In genomic region chr19:31046601-31047000, GRCm38 (mm10) we compare ENCODE assay signal across 13 mouse cellular contexts. TPM values are rescaled to one million over a fixed set of nuclear protein-coding genes. Genes with fewer than 3 reads are reported as not detected.
DNase-seq lines count a peak whose midpoint lies in the region; ATAC-seq and TF ChIP-seq lines count a peak whose summit lies in the region.
"Had no signal": no experiment of that assay in that cellular context is flagged by ENCODE, and none has a peak within 500 bp of the region (broad histone marks: within the 10 kb centered on the region; RNA-seq: fewer than 3 reads in every experiment).

No protein-coding gene starts in this region.

- H3K27ac ChIP-seq in layer of hippocampus, adult 2 months: no peak overlapping the region
- no peak overlapping the region for H3K27ac ChIP-seq in MEL (ENCODE audit: control insufficient read depth, low read depth, low read length)
- H3K27ac ChIP-seq in liver, postnatal 0 days (ENCODE audit: low read depth): no peak overlapping the region
- no peak overlapping the region for H3K27ac ChIP-seq in hindbrain, embryonic 12.5 days
- H3K27ac ChIP-seq: embryonic facial prominence, embryonic 12.5 days; limb, embryonic 15.5 days had no signal

- 90% methylated on average over 4 of the region's 4 CpGs for WGBS in liver, postnatal 0 days (ENCODE audit: insufficient replicate concordance)
- WGBS in hindbrain, embryonic 12.5 days: 93% methylated on average over 4 of the region's 4 CpGs

- H3K27me3 ChIP-seq in MEL (ENCODE audit: control insufficient read depth in 1 of 2, insufficient read depth in 2 of 2, low read length in 2 of 2): no peaks in the 10 kb centered on the region
- no peaks in the 10 kb centered on the region for H3K27me3 ChIP-seq in liver, postnatal 0 days (ENCODE audit: insufficient read depth, low read length)
- no peaks in the 10 kb centered on the region for H3K27me3 ChIP-seq in hindbrain, embryonic 12.5 days
- H3K27me3 ChIP-seq: embryonic facial prominence, embryonic 12.5 days; limb, embryonic 15.5 days had no signal

- no peak overlapping the region for H3K9ac ChIP-seq in MEL (ENCODE audit: control insufficient read depth, low read depth, low read length, poor library complexity, severe bottlenecking)
- no peak overlapping the region for H3K9ac ChIP-seq in liver, postnatal 0 days (replicated peaks)
- no peak overlapping the region for H3K9ac ChIP-seq in hindbrain, embryonic 12.5 days
- H3K9ac ChIP-seq: embryonic facial prominence, embryonic 12.5 days; limb, embryonic 15.5 days had no signal

- H3K4me3 ChIP-seq in layer of hippocampus, adult 2 months: no peak overlapping the region
- H3K4me3 ChIP-seq in MEL (ENCODE audit: control insufficient read depth in 1 of 2, insufficient read depth in 1 of 2, low read depth in 2 of 2, low read length in 2 of 2): no peak overlapping the region
- H3K4me3 ChIP-seq in liver, postnatal 0 days (ENCODE audit: low read depth, low read length): no peak overlapping the region
- no peak overlapping the region for H3K4me3 ChIP-seq in hindbrain, embryonic 12.5 days
- H3K4me3 ChIP-seq: embryonic facial prominence, embryonic 12.5 days; limb, embryonic 15.5 days had no signal

- H3K4me1 ChIP-seq in MEL (ENCODE audit: control insufficient read depth in 1 of 2, insufficient read depth in 2 of 2, low read length in 2 of 2): no peaks in the 10 kb centered on the region
- H3K4me1 ChIP-seq in liver, postnatal 0 days (ENCODE audit: insufficient read depth): no peaks in the 10 kb centered on the region
- no peaks in the 10 kb centered on the region for H3K4me1 ChIP-seq in hindbrain, embryonic 12.5 days
- H3K4me1 ChIP-seq: embryonic facial prominence, embryonic 12.5 days; limb, embryonic 15.5 days had no signal

- TF ChIP-seq CTCF in layer of hippocampus, adult 2 months (conservative IDR thresholded peaks at IDR 0.05): peak; percentile 66
- TF ChIP-seq CTCF in MEL (IDR thresholded peaks at IDR 0.05 in 2 of 3, conservative IDR thresholded peaks at IDR 0.05 in 1 of 3; ENCODE audit: control insufficient read depth in 1 of 3, insufficient read depth in 1 of 3, low read depth in 2 of 3, low read length in 3 of 3, poor library complexity in 1 of 3, severe bottlenecking in 1 of 3): peak; percentile 18 to 38 (median 27); a peak in 5 of 6 replicates
- peak; percentile 50 for TF ChIP-seq CTCF in liver, postnatal 0 days (IDR thresholded peaks at IDR 0.05; ENCODE audit: low read depth)

- DNase-seq in layer of hippocampus, adult 2 months (ENCODE audit: low spot score in 2 of 2): no peak
- DNase-seq in layer of hippocampus, postnatal 36 days: no peak
- DNase-seq in B cell, adult 2 months: peak; percentile 6 to 15
- peak; percentile 25 for DNase-seq in MEL (ENCODE audit: low read depth, low spot score)
- DNase-seq in liver, postnatal 0 days: peak; percentile 18
- DNase-seq in spleen, postnatal 14 days (ENCODE audit: low spot score in 2 of 2): no peak
- DNase-seq: adrenal gland, adult 8-10 months; cerebellum, adult 8-10 months; heart, adult 18-20 months; layer of hippocampus, adult 9-11 months had no signal

- no peak for TF ChIP-seq EP300 in MEL (IDR thresholded peaks at IDR 0.05; ENCODE audit: low read depth in 1 of 2, low read length in 2 of 2)
- no peak for TF ChIP-seq EP300 in liver, postnatal 0 days (IDR thresholded peaks at IDR 0.05; ENCODE audit: low read depth)

- no peaks in the 10 kb centered on the region for H3K9me3 ChIP-seq in MEL (replicated peaks; ENCODE audit: insufficient read depth, low read length)
- no peaks in the 10 kb centered on the region for H3K9me3 ChIP-seq in liver, postnatal 0 days (ENCODE audit: low read length)
- H3K9me3 ChIP-seq in hindbrain, embryonic 12.5 days (replicated peaks): no peaks in the 10 kb centered on the region
- H3K9me3 ChIP-seq: embryonic facial prominence, embryonic 12.5 days; limb, embryonic 15.5 days had no signal

- ATAC-seq in liver, postnatal 0 days: no peak
- no peak for ATAC-seq in hindbrain, embryonic 12.5 days (ENCODE audit: low FRiP score)

- no peak for TF ChIP-seq RAD21 in MEL (IDR thresholded peaks at IDR 0.05; ENCODE audit: low read depth, low read length)

- H3K79me2 ChIP-seq in MEL (ENCODE audit: control insufficient read depth, insufficient read depth, low read length, poor library complexity): no peaks in the 10 kb centered on the region

- no peak overlapping the region for H3K4me2 ChIP-seq in liver, postnatal 0 days (ENCODE audit: low read depth, low read length)
- H3K4me2 ChIP-seq in hindbrain, embryonic 12.5 days (replicated peaks): no peak overlapping the region
- H3K4me2 ChIP-seq: embryonic facial prominence, embryonic 12.5 days; limb, embryonic 15.5 days had no signal

- no peak for TF ChIP-seq POLR2A in MEL (IDR thresholded peaks at IDR 0.05; ENCODE audit: control insufficient read depth in 1 of 2, insufficient read depth in 1 of 2, low read depth in 1 of 2, low read length in 2 of 2, poor library complexity in 1 of 2)

- H3K36me3 ChIP-seq in MEL (ENCODE audit: control insufficient read depth in 1 of 2, insufficient read depth in 2 of 2, low read length in 2 of 2): no peaks in the 10 kb centered on the region
- no peaks in the 10 kb centered on the region for H3K36me3 ChIP-seq in liver, postnatal 0 days (replicated peaks; ENCODE audit: insufficient read depth, low read length)
- no peaks in the 10 kb centered on the region for H3K36me3 ChIP-seq in hindbrain, embryonic 12.5 days
- H3K36me3 ChIP-seq: embryonic facial prominence, embryonic 12.5 days; limb, embryonic 15.5 days had no signal

TF ChIP-seq in MEL, 35 proteins besides CTCF, POLR2A, EP300 and RAD21:
- TF ChIP-seq SMC3 (IDR thresholded peaks at IDR 0.05; ENCODE audit: low read depth, low read length) (peak; percentile 35), MAFK (IDR thresholded peaks at IDR 0.05; ENCODE audit: borderline replicate concordance, low read depth, low read length) (no peak)

RNA-seq across cellular contexts. Expression of gene Cstf2t, which starts 36.0 kb away (rescaled TPM):
- total RNA-seq in layer of hippocampus, adult 2 months (2021): 10 to 100 TPM; 76.5 to 80.4 TPM
- total RNA-seq in layer of hippocampus, postnatal 36 days (2021): 10 to 100 TPM; 77.7 to 77.8 TPM
- total RNA-seq in MEL (2012; rRNA removed): not detected in 2 replicates
- polyA plus RNA-seq in MEL (2012; ENCODE audit: insufficient read depth in 1 of 2, insufficient read length in 2 of 2, low read depth in 1 of 2, low replicate concordance in 2 of 2, missing spikeins in 1 of 2): not detected
- polyA plus RNA-seq in liver, postnatal 0 days (2015; fragmentation: Nextera tagmentation; extraction: Ambion mirVana): 9.9 and 10.2 TPM in 2 replicates
- 78.7 and 82.6 TPM in 2 replicates for polyA plus RNA-seq in hindbrain, embryonic 12.5 days (2016; fragmentation: Nextera tagmentation; extraction: Ambion mirVana)

Comparison
In these comparisons a context has a peak if more than half of its experiments do, and no peak if none do; other contexts are left out.
1. DNase-seq: peak in B cell, adult 2 months (2 of 2), MEL (single experiment) and liver, postnatal 0 days (single experiment); none in layer of hippocampus, adult 2 months (0 of 2), layer of hippocampus, postnatal 36 days (0 of 2) and spleen, postnatal 14 days (0 of 2).
2. RNA of gene Cstf2t, which starts 36.0 kb away (total RNA-seq): 76.5 to 80.4 TPM in layer of hippocampus, adult 2 months and 77.7 to 77.8 TPM in layer of hippocampus, postnatal 36 days; not detected in MEL; every median in the first group is over 10 times any median in the second.
3. Peak in every context shown above with its lines, with median percentiles within 50 percentile points of each other: CTCF ChIP-seq.